8 mouse cellular contexts compared by ENCODE assay signal in genomic region chr1:33908191-33908962, GRCm38 (mm10). TPM values are rescaled to one million over a fixed set of nuclear protein-coding genes. Genes with fewer than 3 reads are reported as not detected.
DNase-seq lines count a peak whose midpoint lies in the region; ATAC-seq and TF ChIP-seq lines count a peak whose summit lies in the region.

Gene Dst, plus strand, starts transcription at chr1:33908225.

- no peak within 1 kb of the TSS; the same call in 1 of the 2 replicates for H3K27ac ChIP-seq in testis, adult 2 months (ENCODE audit: control insufficient read depth, insufficient read depth, low read depth, low read length)
- peak within 1 kb of the TSS; percentile 83 for H3K27ac ChIP-seq in midbrain, embryonic 14.5 days (replicated peaks; ENCODE audit: low read depth, low read length)

- H3K27me3 ChIP-seq in testis, adult 2 months (ENCODE audit: control insufficient read depth, insufficient read depth, low read length): no peaks in the 10 kb centered on the region
- H3K27me3 ChIP-seq in midbrain, embryonic 14.5 days (ENCODE audit: control insufficient read depth, insufficient read depth, low read length): peaks cover 15% of the 10 kb centered on the region; the same call in 1 of the 2 replicates

- H3K9me3 ChIP-seq in midbrain, embryonic 14.5 days (ENCODE audit: control insufficient read depth, low read length): no peaks in the 10 kb centered on the region

- no peak for TF ChIP-seq CTCF in testis, adult 2 months (IDR thresholded peaks at IDR 0.05; ENCODE audit: control insufficient read depth, insufficient read depth, insufficient replicate concordance, low read depth, low read length)

- DNase-seq in cerebellum, adult 11-12 months: no peak
- DNase-seq in testis, postnatal 14 days (ENCODE audit: low spot score): no peak
- DNase-seq in gonadal fat pad, adult 2 months (ENCODE audit: low read depth): no peak
- DNase-seq in layer of hippocampus, adult 8-10 months (ENCODE audit: low spot score in 2 of 2): no peak
- no peak for DNase-seq in midbrain, embryonic 14.5 days
- no peak for DNase-seq in spleen, postnatal 14 days (ENCODE audit: low spot score in 2 of 2)

- peak within 1 kb of the TSS; percentile 83 for H3K4me3 ChIP-seq in testis, adult 2 months (ENCODE audit: control insufficient read depth, low read depth, low read length)
- peak within 1 kb of the TSS; percentile 61 for H3K4me3 ChIP-seq in midbrain, embryonic 14.5 days (replicated peaks; ENCODE audit: low read depth, low read length)

- H3K9ac ChIP-seq in midbrain, embryonic 14.5 days (replicated peaks; ENCODE audit: low read length): peak within 1 kb of the TSS; percentile 69

- WGBS in midbrain, embryonic 14.5 days: 5% methylated on average over 43 of the region's 44 CpGs

- TF ChIP-seq POLR2A in testis, adult 2 months (IDR thresholded peaks at IDR 0.05; ENCODE audit: control insufficient read depth, low read depth, low read length): no peak

- peak within 1 kb of the TSS; percentile 60 for H3K4me2 ChIP-seq in midbrain, embryonic 14.5 days (ENCODE audit: low read length)

- ATAC-seq in cerebellum, adult (ENCODE audit: insufficient number of reproducible peaks, low FRiP score, low TSS enrichment): 0 out of 2 replicates have a peak, but pooled peaks have one; percentile 0
- ATAC-seq in midbrain, embryonic 14.5 days (ENCODE audit: low FRiP score, low TSS enrichment): peak; percentile 11; the same call in 1 of the 2 replicates

- H3K4me1 ChIP-seq in testis, adult 2 months (ENCODE audit: control insufficient read depth, insufficient read depth, low read length): peaks cover 13% of the 10 kb centered on the region
- H3K4me1 ChIP-seq in midbrain, embryonic 14.5 days (ENCODE audit: control insufficient read depth, insufficient read depth, low read length): peaks cover 11% of the 10 kb centered on the region

- no peaks in the 10 kb centered on the region for H3K36me3 ChIP-seq in testis, adult 2 months (ENCODE audit: control insufficient read depth, insufficient read depth, low read length)
- H3K36me3 ChIP-seq in midbrain, embryonic 14.5 days (ENCODE audit: control insufficient read depth, insufficient read depth, low read length): no peaks in the 10 kb centered on the region

RNA-seq across cellular contexts. Expression of gene Dst, which starts in this region (rescaled TPM):
- polyA plus RNA-seq in testis, adult 2 months (2012; rRNA removed): 33.0 and 38.7 TPM in 2 replicates
- polyA plus RNA-seq in gonadal fat pad, adult 2 months (2012; rRNA removed): 43.0 and 44.7 TPM in 2 replicates
- 100 to 1,000 TPM; 211 to 239 (median 222) TPM for total RNA-seq in layer of hippocampus, adult 8-10 months (2022)
- polyA plus RNA-seq in midbrain, embryonic 14.5 days (2014; fragmentation: Nextera tagmentation; extraction: Ambion mirVana): 53.2 and 59.8 TPM in 2 replicates
